In genomic region chr19:5445747-5446146, GRCm38 (mm10) we compare ENCODE assay signal across 20 mouse cellular contexts. TPM values are rescaled to one million over a fixed set of nuclear protein-coding genes. Genes with fewer than 3 reads are reported as not detected.
DNase-seq lines count a peak whose midpoint lies in the region; TF ChIP-seq lines count a peak whose summit lies in the region.
"Had no signal": no experiment of that assay in that cellular context is flagged by ENCODE, and none has a peak within 500 bp of the region (broad histone marks: within the 10 kb centered on the region; RNA-seq: fewer than 3 reads in every experiment).

No protein-coding gene starts in this region.

- no peak for TF ChIP-seq POLR2A in embryonic fibroblast, embryonic 13.5 days (IDR thresholded peaks at IDR 0.05; ENCODE audit: low read depth, low read length)
- no peak for TF ChIP-seq POLR2A in myocyte (IDR thresholded peaks at IDR 0.05; ENCODE audit: insufficient read length, low read depth)

- H3K4me2 ChIP-seq in myocyte (ENCODE audit: low read depth): peak overlapping the region; percentile 86

- no peaks in the 10 kb centered on the region for H3K27me3 ChIP-seq in C2C12 (ENCODE audit: control insufficient read depth, insufficient read depth, insufficient read length)
- H3K27me3 ChIP-seq in myocyte (ENCODE audit: control insufficient read depth, insufficient read depth, insufficient read length): no peaks in the 10 kb centered on the region
- H3K27me3 ChIP-seq: Patski had no signal

- peaks cover 28% of the 10 kb centered on the region for H3K79me3 ChIP-seq in C2C12 (ENCODE audit: low read depth)

- no peak overlapping the region for H3K4me3 ChIP-seq in C2C12 (ENCODE audit: insufficient read depth, poor library complexity, severe bottlenecking)
- H3K4me3 ChIP-seq in embryonic fibroblast, embryonic 13.5 days (ENCODE audit: insufficient read depth, low read length): no peak overlapping the region
- H3K4me3 ChIP-seq in myocyte: no peak overlapping the region

- H3K27ac ChIP-seq in embryonic fibroblast, embryonic 13.5 days (ENCODE audit: insufficient read depth, low read length): 0 out of 2 replicates have a peak overlapping the region, but pooled peaks have one; percentile 56

- peaks cover 19% of the 10 kb centered on the region for H3K4me1 ChIP-seq in embryonic fibroblast, embryonic 13.5 days (ENCODE audit: control insufficient read depth, insufficient read depth, low read length)

- no peak for DNase-seq in cerebellum, adult 11-12 months
- no peak for DNase-seq in lung, postnatal 4 days
- DNase-seq in left cerebral cortex, adult 11 months (ENCODE audit: low spot score): no peak
- DNase-seq: adrenal gland, adult 2 months; adrenal gland, adult 8-10 months; adrenal gland, postnatal 10 days; adrenal gland, postnatal 14 days; adrenal gland, postnatal 25 days; adrenal gland, postnatal 36 days; B cell, adult 2 months; cerebellum, adult 11 months; cerebellum, adult 2 months; cerebellum, adult 8-10 months had no signal

- no peak for TF ChIP-seq CTCF in C2C12 (IDR thresholded peaks at IDR 0.05; ENCODE audit: control insufficient read depth, insufficient read depth, insufficient read length)
- TF ChIP-seq CTCF in embryonic fibroblast, embryonic 13.5 days (IDR thresholded peaks at IDR 0.05; ENCODE audit: borderline replicate concordance, insufficient read depth, low read length): no peak

- H3K79me2 ChIP-seq in C2C12 (ENCODE audit: control insufficient read depth, insufficient read depth) (peaks cover 44% of the 10 kb centered on the region), myocyte (ENCODE audit: control insufficient read depth, insufficient read depth) (peaks cover 29% of the 10 kb centered on the region)

- H3ac ChIP-seq in C2C12 (ENCODE audit: control insufficient read depth, insufficient read length, low read depth) (no peak overlapping the region), myocyte (ENCODE audit: control insufficient read depth, insufficient read length) (no peak overlapping the region)

- peaks cover 17% of the 10 kb centered on the region for H3K36me3 ChIP-seq in C2C12 (ENCODE audit: control insufficient read depth, insufficient read depth)
- no peaks in the 10 kb centered on the region for H3K36me3 ChIP-seq in myocyte (ENCODE audit: control insufficient read depth, insufficient read depth)

TF ChIP-seq in C2C12, 6 proteins besides CTCF, POLR2A, EP300 and RAD21:
- TF ChIP-seq MAX (IDR thresholded peaks at IDR 0.05) (no peak), CEBPB (IDR thresholded peaks at IDR 0.05; ENCODE audit: low read depth) (no peak), MYOD1 (IDR thresholded peaks at IDR 0.05; ENCODE audit: control insufficient read depth, insufficient read length, low read depth) (peak; percentile 89), USF1 (IDR thresholded peaks at IDR 0.05; ENCODE audit: low read depth) (no peak), FOSL1 (IDR thresholded peaks at IDR 0.05; ENCODE audit: insufficient read depth, low read length, poor library complexity, severe bottlenecking) (no peak), MYOG (IDR thresholded peaks at IDR 0.05; ENCODE audit: control insufficient read depth, extremely low read depth, insufficient read length) (no peak)
TF ChIP-seq in C2C12: peak in this region for 1.

TF ChIP-seq in myocyte, 11 proteins besides CTCF, POLR2A, EP300 and RAD21:
- TF ChIP-seq MYOD1 (IDR thresholded peaks at IDR 0.05; ENCODE audit: control insufficient read depth in 1 of 3, insufficient read length in 2 of 3, low read depth in 2 of 3) (peak in 2 of 3 experiments; percentile 62 to 63), SRF (IDR thresholded peaks at IDR 0.05; ENCODE audit: control insufficient read depth, insufficient read length, low read depth) (no peak), CEBPB (IDR thresholded peaks at IDR 0.05; ENCODE audit: insufficient read depth, poor library complexity, severe bottlenecking) (no peak), POLR2AphosphoS2 (IDR thresholded peaks at IDR 0.05; ENCODE audit: insufficient read length, low read depth) (no peak), REST (IDR thresholded peaks at IDR 0.05; ENCODE audit: insufficient read depth, insufficient read length) (no peak), MAX (IDR thresholded peaks at IDR 0.05; ENCODE audit: low read depth) (no peak), MYOG (IDR thresholded peaks at IDR 0.05; ENCODE audit: control insufficient read depth in 1 of 3, insufficient read depth in 1 of 3, insufficient read length in 2 of 3, low read depth in 2 of 3) (peak in 1 of 3 experiments; percentile 47), USF1 (IDR thresholded peaks at IDR 0.05; ENCODE audit: low read depth) (no peak)

RNA-seq across cellular contexts. Expression of gene Fosl1, which starts 1.6 kb away (rescaled TPM):
- 146 TPM for polyA plus RNA-seq in C2C12 (2012; fragmentation: generic; extraction: Trizol)
- polyA plus RNA-seq in embryonic fibroblast, embryonic 13.5 days (2011; ENCODE audit: insufficient read length, low read depth, missing spikeins): 13.4 and 35.0 TPM in 2 replicates
- polyA plus RNA-seq in myocyte (2012; fragmentation: generic; extraction: Trizol): 15.4 TPM
- polyA plus RNA-seq: activated CD4-positive, CD25-positive, alpha-beta regulatory T cell, adult 4 months; brain, embryonic 14.5 days; CD4-positive, CD25-positive, alpha-beta regulatory T cell, adult 4 months; cerebellum, adult 2 months had no signal

RNA-seq across cellular contexts. Expression of gene Ccdc85b, which starts 11.9 kb away (rescaled TPM):
- polyA plus RNA-seq in C2C12 (2012; fragmentation: generic; extraction: Trizol) (30.5 TPM), myocyte (2012; fragmentation: generic; extraction: Trizol) (10.7 TPM)
- 3.0 and 5.2 TPM in 2 replicates for polyA plus RNA-seq in embryonic fibroblast, embryonic 13.5 days (2011; ENCODE audit: insufficient read length, low read depth, missing spikeins)

RNA-seq across cellular contexts. Expression of gene Fibp, which starts 14.7 kb away (rescaled TPM):
- polyA plus RNA-seq in C2C12 (2012; fragmentation: generic; extraction: Trizol): 83.7 TPM
- polyA plus RNA-seq in embryonic fibroblast, embryonic 13.5 days (2011; ENCODE audit: insufficient read length, low read depth, missing spikeins): 53.1 and 66.3 TPM in 2 replicates
- 122 TPM for polyA plus RNA-seq in myocyte (2012; fragmentation: generic; extraction: Trizol)

RNA-seq across cellular contexts. Expression of gene AI837181, which starts 20.8 kb away (rescaled TPM):
- 90.3 TPM for polyA plus RNA-seq in C2C12 (2012; fragmentation: generic; extraction: Trizol)
- polyA plus RNA-seq in embryonic fibroblast, embryonic 13.5 days (2011; ENCODE audit: insufficient read length, low read depth, missing spikeins): 47.2 and 48.3 TPM in 2 replicates
- polyA plus RNA-seq in myocyte (2012; fragmentation: generic; extraction: Trizol): 69.9 TPM

RNA-seq across cellular contexts. Expression of gene Drap1, which starts 21.0 kb away (rescaled TPM):
- polyA plus RNA-seq in C2C12 (2012; fragmentation: generic; extraction: Trizol) (428 TPM), myocyte (2012; fragmentation: generic; extraction: Trizol) (481 TPM)
- polyA plus RNA-seq in embryonic fibroblast, embryonic 13.5 days (2011; ENCODE audit: insufficient read length, low read depth, missing spikeins): 152 and 169 TPM in 2 replicates
